Mouse (Mus musculus): ENCODE data around the gene Sfpq. TPM values are rescaled to one million over a fixed set of nuclear protein-coding genes. Genes with fewer than 3 reads are reported as not detected.

Gene Sfpq
- total RNA-seq, 4 experiments from 2014 or later, result 141 to 249 (median 190) TPM

- DNase-seq, result no peak
These were observed 6.4 kb downstream of the Sfpq start for GRCm38 (mm10) chr4:127027228-127028190.

DNA sequence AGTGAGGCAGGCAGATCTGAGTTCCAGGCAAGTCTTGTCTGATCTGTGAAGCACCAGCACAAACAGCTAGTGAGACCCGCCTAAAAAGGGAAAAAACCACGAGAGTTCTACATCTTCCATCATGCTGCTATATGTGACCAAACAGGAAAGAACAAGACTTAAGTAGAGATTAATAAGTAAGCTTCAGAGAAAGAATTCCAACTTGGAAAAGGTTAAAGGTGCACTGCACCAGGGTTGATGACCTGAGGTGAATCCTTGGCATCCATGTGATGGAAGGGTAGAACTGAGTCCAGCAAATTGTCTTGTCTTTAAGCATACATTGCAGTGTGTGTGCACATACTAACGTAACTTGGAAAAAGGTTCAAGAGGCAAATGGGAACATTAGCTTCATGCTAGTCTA lies 16.0 kb downstream of the Sfpq start:
- DNase-seq, result no peak

DNA sequence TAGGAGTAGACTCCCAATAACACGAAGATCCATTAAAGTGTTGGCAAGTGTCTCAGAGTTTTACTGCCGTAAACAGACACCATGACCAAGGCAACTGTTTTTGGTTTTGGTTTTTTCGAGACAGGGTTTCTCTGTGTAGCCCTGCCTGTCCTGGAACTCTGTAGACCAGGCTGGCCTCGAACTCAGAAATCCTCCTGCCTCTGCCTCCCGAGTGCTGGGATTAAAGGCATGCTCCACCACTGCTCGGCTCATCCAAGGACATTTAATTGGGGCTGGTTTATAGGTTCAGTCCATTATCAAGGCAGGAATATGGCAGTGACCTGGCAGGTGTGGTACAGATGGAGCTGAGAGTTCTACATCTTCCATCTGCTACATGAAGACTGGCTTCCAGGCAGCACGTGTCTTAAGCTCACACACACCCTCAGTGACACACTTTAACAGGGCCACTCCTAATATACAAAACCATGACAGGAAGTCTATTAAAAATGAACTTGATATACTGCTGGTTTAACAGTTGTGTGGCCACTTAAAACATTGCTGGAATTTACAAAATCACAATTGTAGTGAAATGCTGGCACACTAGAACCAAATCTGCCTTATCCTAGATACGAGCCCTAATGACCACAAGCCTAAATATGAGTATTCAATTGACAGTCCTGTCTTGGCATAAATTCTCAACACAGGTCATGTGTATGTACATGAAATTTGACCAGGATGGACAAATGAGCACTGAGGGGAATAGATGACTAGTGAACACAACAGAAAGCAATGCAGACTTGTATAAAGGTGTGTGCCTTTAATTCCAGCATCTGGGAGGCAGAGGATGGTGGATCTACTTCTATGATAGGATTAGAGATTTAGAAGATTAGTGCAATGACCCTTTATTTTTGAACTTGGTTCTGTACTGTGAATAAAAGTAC lies 17.0 kb downstream of the Sfpq start:
- DNase-seq, result no peak

GRCm38 (mm10) chr4:127038828-127039349 lies 17.8 kb downstream of the Sfpq start:
- DNase-seq, result no peak

DNA sequence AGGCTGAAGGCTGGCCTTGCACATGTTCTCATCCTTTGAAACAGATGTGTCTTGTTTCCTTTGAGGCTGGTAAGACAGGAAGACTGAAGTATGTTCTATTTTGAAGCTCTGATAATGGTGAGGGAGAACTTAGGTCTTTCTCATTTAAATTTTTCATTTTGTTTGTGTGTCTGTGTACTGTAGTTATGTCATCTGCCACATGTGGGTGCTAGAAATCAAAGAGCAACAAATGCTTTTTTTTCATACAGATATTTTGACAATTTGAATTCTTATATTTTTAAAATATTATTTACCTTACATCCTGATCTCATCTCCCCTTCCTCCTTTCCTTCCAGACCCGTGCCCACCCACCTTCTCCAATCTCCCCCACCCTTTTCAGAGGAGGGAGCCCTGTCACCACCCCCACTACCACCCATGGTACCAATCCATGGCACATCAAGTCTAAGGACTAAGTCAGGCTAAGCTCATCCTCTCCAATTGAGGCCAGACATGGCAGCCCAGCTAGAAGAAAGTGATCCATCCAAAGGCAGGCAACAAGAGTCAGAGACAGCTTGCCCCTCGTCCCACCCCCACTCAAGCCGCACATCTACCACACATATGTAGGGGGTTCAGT lies 18.9 kb downstream of the Sfpq start:
- no peak for DNase-seq

DNA sequence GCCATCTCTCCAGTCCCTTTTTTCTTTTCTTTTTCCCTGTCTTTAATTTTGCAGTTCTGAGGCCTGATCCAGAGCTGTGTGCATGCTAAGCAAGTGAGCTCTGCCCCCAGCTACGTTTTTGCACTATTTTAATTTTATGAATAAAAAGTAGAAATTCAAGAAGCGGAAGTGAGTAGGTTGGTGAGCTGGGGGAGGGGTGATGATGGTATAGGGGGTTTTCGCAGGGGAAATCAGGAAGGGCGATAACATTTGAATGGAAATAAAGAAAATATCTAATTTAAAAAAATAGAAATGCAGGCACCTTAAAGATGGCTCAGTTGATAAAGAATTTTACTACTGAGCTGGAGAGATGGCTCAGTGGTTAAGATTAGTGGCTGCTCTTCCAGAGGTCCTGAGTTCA lies 22.4 kb downstream of the Sfpq start:
- no peak for DNase-seq

DNA sequence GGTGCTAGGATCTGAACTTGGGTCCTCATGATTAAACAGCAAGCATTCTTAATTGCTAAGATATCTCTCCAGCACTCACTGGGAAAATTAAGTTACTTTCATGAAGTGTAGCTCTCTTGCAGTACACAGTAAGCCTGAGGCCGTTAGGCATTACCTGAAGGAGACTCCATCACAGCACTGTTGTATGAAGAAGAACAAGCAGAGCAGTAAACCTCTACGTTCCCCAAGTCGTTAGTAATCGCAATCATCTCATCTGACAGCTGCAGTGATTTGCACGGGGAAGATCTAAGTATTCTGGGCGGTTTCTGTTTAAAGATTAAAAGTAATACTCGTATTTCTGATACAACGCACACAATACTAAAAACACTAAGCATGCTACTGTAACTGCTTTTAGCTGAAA lies 30.0 kb downstream of the Sfpq start:
- no peak for DNase-seq

DNA sequence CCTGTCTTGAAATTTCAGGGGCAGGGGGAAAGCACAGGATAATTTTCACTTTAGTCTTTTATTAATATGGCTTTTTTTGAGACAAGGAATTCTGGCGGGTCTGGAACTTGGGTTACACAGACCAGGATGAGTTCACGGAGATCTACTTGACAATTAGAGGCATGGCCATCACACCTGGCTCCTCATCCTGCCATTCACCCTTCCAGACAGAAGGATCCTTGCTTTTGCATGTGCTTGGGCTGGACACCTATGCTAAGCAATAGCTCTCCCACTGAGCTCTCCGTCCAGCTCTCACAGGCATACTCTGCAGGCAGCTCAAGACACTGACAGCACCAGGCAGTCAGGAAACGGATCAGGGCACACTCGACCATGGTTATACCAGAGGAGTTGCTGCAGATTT lies 31.9 kb downstream of the Sfpq start:
- no peak for DNase-seq

DNA sequence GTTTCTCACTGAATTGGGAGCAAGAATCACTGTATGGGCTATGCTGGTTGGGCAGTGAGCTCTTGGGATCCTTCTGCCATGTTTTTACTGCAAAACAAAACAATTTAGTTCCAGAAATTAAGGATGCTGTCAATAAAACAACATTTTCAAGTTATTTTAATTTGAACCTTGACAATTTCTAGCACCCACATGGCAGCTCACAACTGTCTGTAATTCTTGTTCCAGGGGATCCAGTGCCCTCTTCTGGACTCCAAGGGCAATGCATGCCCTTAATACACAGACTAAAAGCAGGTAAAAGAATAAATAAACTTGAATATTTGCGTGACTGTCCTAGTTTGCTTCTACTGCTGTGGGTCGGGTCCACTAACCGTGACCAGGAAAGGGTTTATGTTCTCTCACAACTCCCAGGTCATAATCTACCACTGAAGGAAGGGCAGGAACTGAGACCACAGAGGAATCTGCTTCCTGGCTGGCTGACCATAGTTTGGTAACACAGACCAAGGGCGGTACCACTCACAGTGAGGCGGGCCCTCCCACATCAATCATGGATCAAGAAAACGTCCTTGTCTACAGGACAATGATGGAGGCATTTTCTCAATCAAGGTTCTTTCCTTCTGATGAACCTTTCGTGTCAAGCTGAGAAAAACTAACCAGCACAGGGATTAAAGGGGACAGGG lies 33.5 kb downstream of the Sfpq start:
- no peak for DNase-seq

- peak; percentile 82 for DNase-seq
These were observed 39.6 kb downstream of the Sfpq start, which contains the start of gene Zmym1 for GRCm38 (mm10) chr4:127060585-127061290. TSS of gene Zmym1 (minus strand) at chr4:127061152.

GRCm38 (mm10) chr4:127064051-127064450 lies 42.9 kb downstream of the Sfpq start:
- no peak for DNase-seq

DNA sequence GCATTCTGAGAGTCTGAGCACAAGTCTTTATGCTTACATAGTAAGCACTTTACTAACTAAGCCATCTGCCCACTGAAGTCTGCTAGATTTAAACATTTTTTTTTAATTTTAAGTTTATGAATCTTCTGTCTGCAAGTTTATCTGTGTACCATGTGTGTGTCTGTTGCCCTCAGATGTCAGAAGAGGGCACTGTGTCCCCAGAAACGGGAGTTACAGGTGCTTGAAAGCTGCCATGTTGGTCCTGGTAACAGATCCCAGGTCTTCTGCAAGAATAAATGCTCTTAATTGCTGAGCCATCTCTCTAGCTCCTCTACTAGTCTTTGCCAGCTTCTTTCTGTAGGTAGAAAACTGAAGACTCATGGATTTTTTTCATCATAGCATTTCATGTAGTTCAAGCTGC lies 53.8 kb downstream of the Sfpq start:
- DNase-seq, result no peak

- DNase-seq, result peak; percentile 93
These were observed 55.9 kb downstream of the Sfpq start, which contains the start of gene Zmym6 for GRCm38 (mm10) chr4:127076875-127077548. TSS of gene Zmym6 (plus strand) at chr4:127077383.

GRCm38 (mm10) chr4:127080806-127081205 lies 59.7 kb downstream of the Sfpq start:
- DNase-seq, result no peak

DNA sequence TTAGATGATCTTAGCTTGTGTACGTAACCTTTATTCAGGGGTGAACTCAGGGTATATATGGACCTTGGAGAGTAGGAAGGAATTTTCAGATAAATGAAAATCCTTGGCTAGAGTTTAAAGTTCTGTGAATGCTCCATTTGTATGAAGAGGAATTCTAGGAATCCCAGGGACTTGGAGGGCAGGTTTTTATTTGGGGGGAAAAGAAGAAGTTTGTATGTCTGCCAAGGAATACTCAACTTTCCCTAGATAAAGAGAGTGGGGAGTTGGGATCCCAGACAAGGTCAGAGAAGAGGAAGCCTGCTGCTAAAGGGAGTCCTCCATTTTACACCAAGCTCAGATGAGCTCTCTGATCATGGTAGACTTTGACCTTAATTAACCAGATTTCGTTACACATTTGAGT lies 62.0 kb downstream of the Sfpq start:
- no peak for DNase-seq

- DNase-seq, result no peak
These were observed 64.6 kb downstream of the Sfpq start for GRCm38 (mm10) chr4:127085761-127086160.

Measured in adrenal gland, adult 8-10 months (tissue).